Mouse (Mus musculus) gastrocnemius, adult 18-20 months (tissue): Measurements from ENCODE around the gene Txnrd1. TPM values are rescaled to one million over a fixed set of nuclear protein-coding genes. Genes with fewer than 3 reads are reported as not detected.

Source experiments
- DNase-seq: peaks from one replicate; pipeline ENCODE4 v3.0.0; 2021; ENCODE audit warnings: low spot score
- total RNA-seq, 2 experiments: library from RNA; stranded (reverse); gene quantifications; 2 replicates each; pipeline ENCODE4 v1.2.3; 2021

Gene Txnrd1
- total RNA-seq, 2 experiments from 2014 or later: 52.6 to 65.1 TPM

- DNase-seq: no peak
Measured at GRCm38 (mm10) chr10:82863106-82863680, 29.4 kb downstream of the Txnrd1 start.

- DNase-seq: peak; percentile 39
Measured at GRCm38 (mm10) chr10:82863827-82864226, 30.1 kb downstream of the Txnrd1 start.

- no peak for DNase-seq
Measured at GRCm38 (mm10) chr10:82866356-82866755, 32.6 kb downstream of the Txnrd1 start, which contains the start of gene Eid3. Gene Eid3 (plus strand): TSS chr10:82866626.

GRCm38 (mm10) chr10:82866832-82867231, 33.1 kb downstream of the Txnrd1 start:
- no peak for DNase-seq

- no peak for DNase-seq
Measured at GRCm38 (mm10) chr10:82868418-82869086, 34.8 kb downstream of the Txnrd1 start.

GRCm38 (mm10) chr10:82875446-82875845, 41.7 kb downstream of the Txnrd1 start:
- no peak for DNase-seq

GRCm38 (mm10) chr10:82876076-82876796, 42.5 kb downstream of the Txnrd1 start:
- DNase-seq: no peak

GRCm38 (mm10) chr10:82887354-82887753, 53.6 kb downstream of the Txnrd1 start:
- DNase-seq: no peak

GRCm38 (mm10) chr10:82888576-82888975, 54.8 kb downstream of the Txnrd1 start:
- DNase-seq: no peak

GRCm38 (mm10) chr10:82889447-82889973, 55.8 kb downstream of the Txnrd1 start:
- DNase-seq: peak; percentile 64

GRCm38 (mm10) chr10:82890936-82891335, 57.2 kb downstream of the Txnrd1 start:
- DNase-seq: no peak

GRCm38 (mm10) chr10:82891427-82891826, 57.7 kb downstream of the Txnrd1 start:
- DNase-seq: no peak

- no peak for DNase-seq
Measured at GRCm38 (mm10) chr10:82892442-82893055, 58.8 kb downstream of the Txnrd1 start.

GRCm38 (mm10) chr10:82893872-82894650, 60.3 kb downstream of the Txnrd1 start:
- no peak for DNase-seq

- DNase-seq: no peak
Measured at GRCm38 (mm10) chr10:82897936-82898335, 64.2 kb downstream of the Txnrd1 start.

- DNase-seq: peak; percentile 47
Measured at GRCm38 (mm10) chr10:82898893-82899292, 65.1 kb downstream of the Txnrd1 start.

- DNase-seq: no peak
Measured at GRCm38 (mm10) chr10:82899810-82900421, 66.2 kb downstream of the Txnrd1 start.

GRCm38 (mm10) chr10:82900546-82900945, 66.8 kb downstream of the Txnrd1 start:
- no peak for DNase-seq

GRCm38 (mm10) chr10:82901436-82901835, 67.7 kb downstream of the Txnrd1 start:
- peak; percentile 86 for DNase-seq

GRCm38 (mm10) chr10:82908526-82908925, 74.8 kb downstream of the Txnrd1 start:
- DNase-seq: no peak

GRCm38 (mm10) chr10:82909382-82909781, 75.6 kb downstream of the Txnrd1 start:
- peak; percentile 56 for DNase-seq
